Mouse (Mus musculus): Measurements from ENCODE around the gene Pnisr. TPM values are rescaled to one million over a fixed set of nuclear protein-coding genes. Genes with fewer than 3 reads are reported as not detected.

Gene Pnisr
- polyA plus RNA-seq (2012; ENCODE audit: insufficient read depth, insufficient read length, missing spikeins): 203 and 253 TPM in 2 replicates

DNA sequence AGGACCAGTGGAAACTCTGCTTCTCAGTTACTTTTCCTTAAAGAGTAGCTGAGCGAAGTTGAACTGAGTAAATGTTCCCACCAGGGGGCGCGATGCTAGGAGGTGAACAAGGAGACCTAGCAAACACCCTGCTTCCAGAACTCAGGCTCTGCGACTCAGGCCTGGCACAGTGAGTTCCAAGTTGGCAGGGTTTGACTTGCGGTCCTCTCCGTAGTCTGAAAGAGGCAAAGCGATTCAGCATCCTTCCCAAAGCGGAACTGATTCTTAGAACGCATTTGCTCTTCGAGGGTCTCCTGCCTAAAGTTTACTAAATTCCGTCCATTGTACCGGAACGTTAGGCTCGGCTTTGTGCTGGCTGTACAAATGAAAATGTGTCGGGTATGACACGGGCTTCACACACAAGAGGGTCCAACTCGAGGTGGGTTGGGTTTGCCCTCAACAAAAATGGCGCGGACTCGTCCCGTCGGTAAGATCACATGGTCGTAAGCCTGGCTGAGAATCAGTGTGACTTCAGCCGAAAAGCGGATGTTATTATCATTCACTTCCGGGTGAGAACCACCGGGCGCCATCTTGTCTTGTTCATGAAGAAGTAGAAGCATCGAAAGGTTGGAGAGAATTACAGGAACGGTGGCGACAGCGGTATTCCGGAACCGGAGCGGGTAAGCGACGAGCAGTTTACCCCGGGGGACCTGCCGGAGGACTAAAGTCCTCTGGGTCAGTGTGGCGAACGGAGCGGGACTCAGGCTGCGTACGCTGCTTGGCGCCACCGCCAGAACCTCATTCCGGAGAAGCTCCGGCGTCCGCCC lies at the start of gene Pnisr:
Pnisr (plus strand) TSS at position 103 of the 806 bp plus-strand sequence.
- Histone ChIP-seq H3K27ac (ENCODE audit: insufficient read depth, low read depth, low read length) (peak within 1 kb of the TSS; percentile 98), H3K4me3 (ENCODE audit: insufficient read depth, low read length) (peak within 1 kb of the TSS; percentile 89), H3K4me1 (ENCODE audit: control insufficient read depth, insufficient read depth, low read length) (peaks cover 20% of the 10 kb centered on the region)
- peak; percentile 62 for TF ChIP-seq CTCF (IDR thresholded peaks at IDR 0.05; ENCODE audit: low read depth, low read length)
- TF ChIP-seq POLR2A (IDR thresholded peaks at IDR 0.05; ENCODE audit: borderline replicate concordance, low read depth, low read length): no peak

DNA sequence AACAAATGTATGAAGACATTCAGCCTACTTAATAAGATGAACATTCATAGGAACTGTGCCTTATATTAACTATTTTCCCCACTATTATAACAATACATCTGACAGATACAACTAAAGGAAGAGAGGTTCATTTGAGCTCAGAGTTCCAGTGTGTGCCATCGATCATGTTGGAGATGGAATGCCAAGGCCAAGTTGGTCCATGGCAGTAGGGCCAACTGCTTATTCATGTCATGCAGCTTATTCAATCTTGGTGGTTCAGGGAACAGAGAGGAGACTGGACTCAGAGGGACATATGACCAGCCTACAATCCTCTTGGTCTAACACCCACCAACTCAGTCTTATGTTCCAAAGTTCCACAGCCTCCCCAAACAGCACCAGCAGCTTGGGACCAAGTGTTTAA lies 46.4 kb upstream of the Pnisr start:
- Histone ChIP-seq H3K4me3 (ENCODE audit: insufficient read depth, low read length) (no peak overlapping the region), H3K27ac (ENCODE audit: insufficient read depth, low read depth, low read length) (no peak overlapping the region), H3K4me1 (ENCODE audit: control insufficient read depth, insufficient read depth, low read length) (no peaks in the 10 kb centered on the region)
- TF ChIP-seq CTCF (IDR thresholded peaks at IDR 0.05; ENCODE audit: low read depth, low read length): no peak
- no peak for TF ChIP-seq POLR2A (IDR thresholded peaks at IDR 0.05; ENCODE audit: borderline replicate concordance, low read depth, low read length)

DNA sequence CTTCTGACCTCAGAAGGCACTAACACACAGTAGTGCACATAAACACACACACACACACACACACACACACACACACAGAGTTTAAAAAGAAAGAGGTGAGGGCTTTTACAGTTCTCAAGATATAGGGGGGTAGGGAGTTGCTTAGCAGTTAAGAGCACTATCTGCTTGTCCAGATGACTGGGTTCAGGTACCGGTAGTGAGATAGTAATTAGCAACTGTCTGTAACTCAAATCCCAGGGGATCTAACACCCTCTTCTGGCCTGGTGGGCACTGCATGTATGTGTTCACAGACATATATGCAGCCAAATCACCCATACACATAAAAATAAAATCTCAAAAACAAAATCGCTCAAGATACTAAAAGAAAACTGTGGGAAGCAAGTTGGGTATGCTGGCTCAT lies 45.8 kb upstream of the Pnisr start:
- Histone ChIP-seq H3K27ac (ENCODE audit: insufficient read depth, low read depth, low read length) (no peak overlapping the region), H3K4me3 (ENCODE audit: insufficient read depth, low read length) (no peak overlapping the region), H3K4me1 (ENCODE audit: control insufficient read depth, insufficient read depth, low read length) (no peaks in the 10 kb centered on the region)
- TF ChIP-seq POLR2A (IDR thresholded peaks at IDR 0.05; ENCODE audit: borderline replicate concordance, low read depth, low read length): no peak
- no peak for TF ChIP-seq CTCF (IDR thresholded peaks at IDR 0.05; ENCODE audit: low read depth, low read length)

DNA sequence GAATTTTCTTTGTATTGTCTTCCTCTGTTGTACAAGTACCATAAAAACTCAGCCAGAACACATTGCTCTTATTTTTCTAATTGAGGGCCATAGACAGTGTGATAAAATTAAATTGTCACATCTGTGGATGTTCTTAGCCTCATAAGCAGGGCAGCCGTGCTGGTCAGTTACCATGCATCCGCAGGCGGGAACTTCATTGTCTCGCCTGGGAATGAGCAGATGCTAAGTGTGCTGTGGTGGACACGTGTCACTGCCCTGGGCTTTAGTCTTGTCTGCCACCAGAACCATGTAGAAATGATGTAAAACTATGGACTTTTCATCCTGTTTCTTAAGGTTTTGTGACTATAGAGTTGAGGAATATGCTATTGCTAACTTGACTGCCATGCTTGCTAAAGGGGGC lies 40.2 kb upstream of the Pnisr start:
- H3K4me1 ChIP-seq (ENCODE audit: control insufficient read depth, insufficient read depth, low read length): no peaks in the 10 kb centered on the region
- TF ChIP-seq CTCF (IDR thresholded peaks at IDR 0.05; ENCODE audit: low read depth, low read length) (no peak), POLR2A (IDR thresholded peaks at IDR 0.05; ENCODE audit: borderline replicate concordance, low read depth, low read length) (no peak)

DNA sequence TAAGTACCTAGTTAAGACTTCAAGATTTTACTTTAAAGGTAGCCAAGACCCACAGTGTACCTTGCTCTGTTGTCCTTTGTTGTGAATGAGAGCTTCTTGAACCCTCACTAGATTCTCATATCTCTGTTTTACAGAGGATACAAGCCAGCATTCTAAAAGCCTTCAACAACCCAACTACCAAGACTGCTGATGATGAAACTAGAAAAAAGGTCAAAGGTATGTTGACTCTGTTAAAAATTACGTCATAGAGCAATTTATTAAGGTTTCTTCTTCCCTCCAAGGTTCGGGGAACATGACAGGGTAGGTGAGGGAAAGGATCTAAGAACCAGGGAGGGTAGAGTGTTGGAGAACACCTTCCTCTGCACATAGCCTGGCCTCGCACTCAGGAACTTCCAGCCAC lies 36.8 kb upstream of the Pnisr start:
- Histone ChIP-seq H3K27ac (ENCODE audit: insufficient read depth, low read depth, low read length) (no peak overlapping the region), H3K4me1 (ENCODE audit: control insufficient read depth, insufficient read depth, low read length) (no peaks in the 10 kb centered on the region), H3K4me3 (ENCODE audit: insufficient read depth, low read length) (no peak overlapping the region)
- TF ChIP-seq POLR2A (IDR thresholded peaks at IDR 0.05; ENCODE audit: borderline replicate concordance, low read depth, low read length) (no peak), CTCF (IDR thresholded peaks at IDR 0.05; ENCODE audit: low read depth, low read length) (no peak)

More for the DNA sequence above, 40.2 kb upstream of the Pnisr start:
- Histone ChIP-seq H3K4me3 (ENCODE audit: insufficient read depth, low read length) (no peak overlapping the region), H3K27ac (ENCODE audit: insufficient read depth, low read depth, low read length) (no peak overlapping the region)

DNA sequence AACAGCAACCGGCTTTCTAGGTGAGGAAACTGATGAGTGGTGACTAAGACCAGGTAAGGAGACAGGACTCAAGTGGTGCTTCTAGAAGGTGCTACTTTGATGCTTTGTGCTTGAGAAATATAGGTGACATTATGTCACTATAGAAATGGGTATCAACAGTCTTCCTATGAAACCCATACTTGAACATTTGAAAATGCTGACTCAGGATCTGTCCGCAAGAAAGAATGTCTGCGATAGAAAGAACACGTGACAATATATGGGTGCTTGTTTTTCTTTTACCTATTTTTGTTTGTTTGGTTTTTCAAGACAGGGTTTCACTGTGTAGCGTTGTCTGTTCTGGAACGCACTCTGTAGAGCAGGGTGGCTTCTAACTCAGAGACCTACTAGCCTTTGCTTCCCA lies 34.7 kb upstream of the Pnisr start:
- Histone ChIP-seq H3K27ac (ENCODE audit: insufficient read depth, low read depth, low read length) (no peak overlapping the region), H3K4me3 (ENCODE audit: insufficient read depth, low read length) (no peak overlapping the region), H3K4me1 (ENCODE audit: control insufficient read depth, insufficient read depth, low read length) (no peaks in the 10 kb centered on the region)
- TF ChIP-seq CTCF (IDR thresholded peaks at IDR 0.05; ENCODE audit: low read depth, low read length) (no peak), POLR2A (IDR thresholded peaks at IDR 0.05; ENCODE audit: borderline replicate concordance, low read depth, low read length) (no peak)

DNA sequence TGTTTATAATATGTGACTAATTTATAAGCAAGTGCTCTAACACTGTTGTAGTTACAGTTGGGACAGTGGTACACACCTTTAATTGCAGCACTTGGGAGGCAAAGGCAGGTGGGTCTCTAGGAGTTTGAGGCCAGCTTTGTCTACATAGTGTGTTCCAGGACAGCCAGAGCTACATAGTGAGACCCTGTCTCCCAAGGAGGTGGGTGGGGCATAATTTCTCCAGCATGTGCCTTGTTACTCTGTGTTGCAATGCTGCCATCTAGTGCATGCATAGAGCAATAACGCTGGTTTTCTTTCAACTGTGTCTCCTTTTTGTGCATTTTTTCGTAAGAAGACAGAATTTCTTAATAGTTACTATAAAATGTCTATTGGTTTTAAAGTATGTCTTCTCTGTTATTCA lies 33.4 kb upstream of the Pnisr start:
- Histone ChIP-seq H3K27ac (ENCODE audit: insufficient read depth, low read depth, low read length) (no peak overlapping the region), H3K4me3 (ENCODE audit: insufficient read depth, low read length) (no peak overlapping the region), H3K4me1 (ENCODE audit: control insufficient read depth, insufficient read depth, low read length) (no peaks in the 10 kb centered on the region)
- no peak for TF ChIP-seq POLR2A (IDR thresholded peaks at IDR 0.05; ENCODE audit: borderline replicate concordance, low read depth, low read length)
- TF ChIP-seq CTCF (IDR thresholded peaks at IDR 0.05; ENCODE audit: low read depth, low read length): peak; percentile 43; the same call in 1 of the 2 replicates

DNA sequence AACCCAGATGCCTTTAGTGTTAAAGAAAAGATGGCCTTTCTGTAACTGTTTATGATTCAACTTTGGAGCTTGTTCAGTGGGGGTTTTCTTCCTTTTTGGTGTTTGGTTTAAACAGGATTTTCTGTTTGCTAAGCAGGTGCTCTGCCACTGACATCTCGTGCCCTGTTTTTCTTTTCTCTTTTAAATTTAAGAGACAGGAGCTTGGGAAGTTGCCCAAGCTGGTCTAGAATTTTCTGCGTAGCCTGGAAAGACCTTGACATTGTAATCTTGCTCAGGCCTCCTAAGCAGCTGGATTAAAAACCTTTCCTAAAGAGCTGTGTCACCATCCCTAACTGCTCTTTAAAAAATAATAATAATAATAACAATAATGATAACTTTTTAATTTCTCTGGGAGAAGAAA lies 20.8 kb upstream of the Pnisr start:
- TF ChIP-seq CTCF (IDR thresholded peaks at IDR 0.05; ENCODE audit: low read depth, low read length) (no peak), POLR2A (IDR thresholded peaks at IDR 0.05; ENCODE audit: borderline replicate concordance, low read depth, low read length) (no peak)
- Histone ChIP-seq H3K4me3 (ENCODE audit: insufficient read depth, low read length) (no peak overlapping the region), H3K4me1 (ENCODE audit: control insufficient read depth, insufficient read depth, low read length) (no peaks in the 10 kb centered on the region), H3K27ac (ENCODE audit: insufficient read depth, low read depth, low read length) (no peak overlapping the region)

DNA sequence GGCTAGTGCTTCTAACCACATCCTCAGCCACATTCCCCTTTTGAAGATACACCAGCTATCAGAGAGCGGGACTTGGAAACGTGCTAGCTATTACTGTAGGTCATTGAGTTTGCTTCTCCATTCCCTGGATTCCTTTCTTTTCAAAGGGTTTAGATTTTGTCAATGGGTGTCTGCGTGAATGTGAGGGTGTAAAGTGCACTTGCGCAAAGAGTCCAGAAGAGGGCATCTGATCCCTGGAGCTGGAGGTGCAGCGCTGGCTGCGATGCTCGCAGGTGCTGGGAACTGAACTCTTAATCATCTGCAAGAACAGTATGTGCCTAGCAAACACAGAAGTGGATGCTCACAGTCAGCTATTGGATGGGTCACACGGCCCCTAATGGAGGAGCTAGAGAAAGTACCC lies 14.5 kb upstream of the Pnisr start:
- H3K4me3 ChIP-seq (ENCODE audit: insufficient read depth, low read length): no peak overlapping the region
- no peak overlapping the region for H3K27ac ChIP-seq (ENCODE audit: insufficient read depth, low read depth, low read length)
- no peak for TF ChIP-seq CTCF (IDR thresholded peaks at IDR 0.05; ENCODE audit: low read depth, low read length)
- TF ChIP-seq POLR2A (IDR thresholded peaks at IDR 0.05; ENCODE audit: borderline replicate concordance, low read depth, low read length): no peak
- H3K4me1 ChIP-seq (ENCODE audit: control insufficient read depth, insufficient read depth, low read length): no peaks in the 10 kb centered on the region

DNA sequence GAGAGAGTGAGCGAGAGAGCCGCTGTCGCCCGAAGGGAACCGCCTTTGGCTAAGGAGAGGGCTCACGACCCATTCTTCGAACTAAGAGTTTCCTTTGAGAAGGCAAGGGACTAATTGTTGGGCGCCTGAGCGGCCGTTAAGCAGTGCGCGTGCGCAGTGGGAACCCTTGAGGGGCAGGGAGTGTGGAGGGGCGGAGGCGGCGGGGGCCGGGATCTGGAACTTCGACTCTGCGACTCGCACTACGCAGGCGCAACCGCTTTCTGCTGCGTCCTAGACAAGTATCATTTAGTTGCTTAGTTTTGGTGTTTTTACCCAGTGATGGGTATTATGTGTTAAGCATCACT lies 876 bp downstream of the Pnisr start:
- TF ChIP-seq POLR2A (IDR thresholded peaks at IDR 0.05; ENCODE audit: borderline replicate concordance, low read depth, low read length) (no peak), CTCF (IDR thresholded peaks at IDR 0.05; ENCODE audit: low read depth, low read length) (no peak)
- Histone ChIP-seq H3K4me3 (ENCODE audit: insufficient read depth, low read length) (peak overlapping the region; percentile 89), H3K27ac (ENCODE audit: insufficient read depth, low read depth, low read length) (peak overlapping the region; percentile 95), H3K4me1 (ENCODE audit: control insufficient read depth, insufficient read depth, low read length) (peaks cover 20% of the 10 kb centered on the region)

Data from bone marrow macrophage, adult 2 months (primary cell).